Comparison of ENCODE assay signal across 8 mouse cellular contexts in genomic region chr10:122045946-122046345, GRCm38 (mm10). TPM values are rescaled to one million over a fixed set of nuclear protein-coding genes. Genes with fewer than 3 reads are reported as not detected.
DNase-seq lines count a peak whose midpoint lies in the region; ATAC-seq lines count a peak whose summit lies in the region.

No protein-coding gene starts in this region.

- H3K27ac ChIP-seq in kidney, embryonic 14.5 days (ENCODE audit: low read depth, low read length) = no peak overlapping the region
- no peak overlapping the region for H3K27ac ChIP-seq in embryonic facial prominence, embryonic 11.5 days (replicated peaks; ENCODE audit: low read depth, low read length)
- H3K27ac ChIP-seq in limb, embryonic 10.5 days = peak overlapping the region; percentile 96
- H3K27ac ChIP-seq in neural tube, embryonic 14.5 days (ENCODE audit: low read depth, low read length) = peak overlapping the region; percentile 93

- H3K36me3 ChIP-seq in kidney, embryonic 14.5 days (ENCODE audit: control insufficient read depth, insufficient read depth, low read length) = peaks cover 2% of the 10 kb centered on the region; the same call in 1 of the 2 replicates
- H3K36me3 ChIP-seq in embryonic facial prominence, embryonic 11.5 days (replicated peaks; ENCODE audit: control insufficient read depth, insufficient read depth, low read depth, low read length) = no peaks in the 10 kb centered on the region
- peaks cover 6% of the 10 kb centered on the region for H3K36me3 ChIP-seq in limb, embryonic 10.5 days
- H3K36me3 ChIP-seq in neural tube, embryonic 14.5 days (ENCODE audit: control insufficient read depth, insufficient read depth, low read length) = no peaks in the 10 kb centered on the region

- 8% methylated on average over 9 of the region's 9 CpGs for WGBS in kidney, embryonic 14.5 days
- WGBS in embryonic facial prominence, embryonic 11.5 days = 21% methylated on average over 9 of the region's 9 CpGs
- 33% methylated on average over 9 of the region's 9 CpGs for WGBS in limb, embryonic 10.5 days
- WGBS in neural tube, embryonic 14.5 days = 6% methylated on average over 9 of the region's 9 CpGs

- DNase-seq in kidney, adult 18-20 months = no peak
- no peak for DNase-seq in embryonic facial prominence, embryonic 11.5 days (ENCODE audit: low spot score)
- peak; percentile 35 for DNase-seq in limb, embryonic 10.5 days (ENCODE audit: low spot score)
- DNase-seq in layer of hippocampus, adult 9-11 months = no peak
- no peak for DNase-seq in cerebellum, postnatal 36 days
- DNase-seq in adipocyte (ENCODE audit: low spot score) = no peak

- peak overlapping the region; percentile 92; the same call in 1 of the 2 replicates for H3K9ac ChIP-seq in kidney, embryonic 14.5 days (ENCODE audit: low read depth, low read length)
- H3K9ac ChIP-seq in embryonic facial prominence, embryonic 11.5 days (replicated peaks; ENCODE audit: low read length) = peak overlapping the region; percentile 93
- peak overlapping the region; percentile 97 for H3K9ac ChIP-seq in neural tube, embryonic 14.5 days (replicated peaks; ENCODE audit: low read depth, low read length)

- ATAC-seq in kidney, embryonic 14.5 days (ENCODE audit: low FRiP score, low TSS enrichment) = 0 out of 2 replicates have a peak, but pooled peaks have one; percentile 14
- peak; percentile 19; the same call in 1 of the 2 replicates for ATAC-seq in embryonic facial prominence, embryonic 11.5 days (replicated peaks; ENCODE audit: insufficient number of reproducible peaks, low FRiP score, low TSS enrichment, low read depth)
- ATAC-seq in neural tube, embryonic 14.5 days (ENCODE audit: low read depth) = peak; percentile 9; the same call in 1 of the 2 replicates

- peak overlapping the region; percentile 80 for H3K4me3 ChIP-seq in kidney, embryonic 14.5 days (ENCODE audit: low read length)
- peak overlapping the region; percentile 85 for H3K4me3 ChIP-seq in embryonic facial prominence, embryonic 11.5 days (ENCODE audit: low read depth, low read length)
- H3K4me3 ChIP-seq in limb, embryonic 10.5 days = peak overlapping the region; percentile 79
- peak overlapping the region; percentile 64 for H3K4me3 ChIP-seq in neural tube, embryonic 14.5 days (ENCODE audit: low read depth, low read length)

- H3K4me2 ChIP-seq in kidney, embryonic 14.5 days (replicated peaks; ENCODE audit: low read depth, low read length) = peak overlapping the region; percentile 68
- peak overlapping the region; percentile 88 for H3K4me2 ChIP-seq in embryonic facial prominence, embryonic 11.5 days (ENCODE audit: low read depth, low read length)
- peak overlapping the region; percentile 77 for H3K4me2 ChIP-seq in neural tube, embryonic 14.5 days (ENCODE audit: low read depth, low read length)

- no peaks in the 10 kb centered on the region for H3K27me3 ChIP-seq in kidney, embryonic 14.5 days (ENCODE audit: control insufficient read depth, insufficient read depth, low read length)
- H3K27me3 ChIP-seq in embryonic facial prominence, embryonic 11.5 days (ENCODE audit: control insufficient read depth, insufficient read depth, low read length) = no peaks in the 10 kb centered on the region
- H3K27me3 ChIP-seq in limb, embryonic 10.5 days (ENCODE audit: low read depth, poor library complexity, severe bottlenecking) = 0 out of 2 replicates have a peak, but pooled peaks cover 4% of the 10 kb centered on the region
- H3K27me3 ChIP-seq in neural tube, embryonic 14.5 days (ENCODE audit: control insufficient read depth, insufficient read depth, low read length) = no peaks in the 10 kb centered on the region

- H3K9me3 ChIP-seq in kidney, embryonic 14.5 days (ENCODE audit: control insufficient read depth, low read length) = no peaks in the 10 kb centered on the region
- no peaks in the 10 kb centered on the region for H3K9me3 ChIP-seq in embryonic facial prominence, embryonic 11.5 days (replicated peaks; ENCODE audit: control insufficient read depth, low read length)
- no peaks in the 10 kb centered on the region for H3K9me3 ChIP-seq in limb, embryonic 10.5 days (replicated peaks)
- H3K9me3 ChIP-seq in neural tube, embryonic 14.5 days (ENCODE audit: control insufficient read depth, low read length) = no peaks in the 10 kb centered on the region

- 0 out of 2 replicates have a peak, but pooled peaks cover 4% of the 10 kb centered on the region for H3K4me1 ChIP-seq in kidney, embryonic 14.5 days (ENCODE audit: control insufficient read depth, insufficient read depth, low read length)
- no peaks in the 10 kb centered on the region for H3K4me1 ChIP-seq in embryonic facial prominence, embryonic 11.5 days (ENCODE audit: control insufficient read depth, insufficient read depth, low read length)
- H3K4me1 ChIP-seq in limb, embryonic 10.5 days = peaks cover 29% of the 10 kb centered on the region
- H3K4me1 ChIP-seq in neural tube, embryonic 14.5 days (ENCODE audit: control insufficient read depth, insufficient read depth, low read length) = no peaks in the 10 kb centered on the region; the same call in 1 of the 2 replicates

RNA-seq across cellular contexts. Expression of gene Srgap1, which starts 1.2 kb away (rescaled TPM):
- 18.7 and 20.5 TPM in 2 replicates for polyA plus RNA-seq in kidney, embryonic 14.5 days (2014; fragmentation: Nextera tagmentation; extraction: Ambion mirVana)
- polyA plus RNA-seq in embryonic facial prominence, embryonic 11.5 days (2014; fragmentation: Nextera tagmentation; extraction: Ambion mirVana) = 8.8 and 9.9 TPM in 2 replicates
- 5.4 and 6.6 TPM in 2 replicates for polyA plus RNA-seq in limb, embryonic 10.5 days (2016; fragmentation: Nextera tagmentation; extraction: Ambion mirVana)
- 27.4 and 32.8 TPM in 2 replicates for polyA plus RNA-seq in neural tube, embryonic 14.5 days (2014; fragmentation: Nextera tagmentation; extraction: Ambion mirVana)

RNA-seq across cellular contexts. Expression of gene Rxylt1, which starts 51.2 kb away (rescaled TPM):
- 56.1 and 57.9 TPM in 2 replicates for polyA plus RNA-seq in kidney, embryonic 14.5 days (2014; fragmentation: Nextera tagmentation; extraction: Ambion mirVana)
- polyA plus RNA-seq in embryonic facial prominence, embryonic 11.5 days (2014; fragmentation: Nextera tagmentation; extraction: Ambion mirVana) = 46.9 and 53.3 TPM in 2 replicates
- 36.6 and 36.8 TPM in 2 replicates for polyA plus RNA-seq in limb, embryonic 10.5 days (2016; fragmentation: Nextera tagmentation; extraction: Ambion mirVana)
- 45.6 and 47.4 TPM in 2 replicates for polyA plus RNA-seq in neural tube, embryonic 14.5 days (2014; fragmentation: Nextera tagmentation; extraction: Ambion mirVana)

Comparison
In these comparisons a context has a peak if more than half of its experiments do, and no peak if none do; other contexts are left out.
1. H3K27ac ChIP-seq: peak in limb, embryonic 10.5 days (single experiment) and neural tube, embryonic 14.5 days (single experiment); none in kidney, embryonic 14.5 days (single experiment) and embryonic facial prominence, embryonic 11.5 days (single experiment).
2. Peak in every context shown above with its lines, with median percentiles within 50 percentile points of each other: ATAC-seq, H3K4me2 ChIP-seq, H3K4me3 ChIP-seq and H3K9ac ChIP-seq.